Mouse (Mus musculus) myocyte (in vitro differentiated cells): Measurements from ENCODE around the gene Gm20883. TPM values are rescaled to one million over a fixed set of nuclear protein-coding genes. Genes with fewer than 3 reads are reported as not detected.
"Not testable (repeated sequence)": the region's sequence is repeated elsewhere in the genome, so short reads cannot be mapped to it uniquely, and the experiment has no call there.

Experiments used
- H3K27me3 ChIP-seq: one replicate; pipeline ENCODE4 v1.6.1; 2011; ENCODE audit not compliant: control insufficient read depth, insufficient read depth, insufficient read length
- H3K36me3 ChIP-seq: one replicate; pipeline ENCODE4 v1.6.1; 2011; ENCODE audit not compliant: control insufficient read depth, insufficient read depth
- H3K4me2 ChIP-seq: one replicate; pipeline ENCODE4 v1.6.1; 2011; ENCODE audit warnings: low read depth, control low read depth
- H3K4me3 ChIP-seq: one replicate; pipeline ENCODE4 v1.5.1; 2011; ENCODE audit warnings: mild to moderate bottlenecking, control low read depth, moderate library complexity
- H3K79me2 ChIP-seq: one replicate; pipeline ENCODE4 v1.6.1; 2011; ENCODE audit not compliant: control insufficient read depth, insufficient read depth
- H3ac ChIP-seq: one replicate; pipeline ENCODE4 v1.6.1; 2011; ENCODE audit not compliant: control insufficient read depth, insufficient read length
- polyA plus RNA-seq: library from polyadenylated mRNA; unstranded; fragments of >200 nt; fragmentation: generic; extraction: Trizol; gene quantifications from one replicate; pipeline ENCODE4 v1.2.1, GENCODE M21; 2012; ENCODE audit warnings: missing spikeins

The Gm20883 gene
- polyA plus RNA-seq = not detected

GRCm38 (mm10) chrY:50607951-50608350 is at the start of gene Gm20883:
TSS of gene Gm20883 (plus strand) at chrY:50608251.
- H3K36me3 ChIP-seq, H3K27me3 ChIP-seq, H3ac ChIP-seq, H3K79me2 ChIP-seq, H3K4me2 ChIP-seq, H3K4me3 ChIP-seq: not testable (repeated sequence)
